Mouse (Mus musculus) ES-Bruce4 (cell line): ENCODE results near the gene Lsm5.

Experiments
- CTCF ChIP-seq: IDR thresholded peaks from one replicate; pipeline ENCODE4 v1.8.1; 2011; ENCODE audit warnings: low read depth, low read length
- EP300 ChIP-seq: IDR thresholded peaks from 2 replicates; pipeline ENCODE4 v1.6.1; 2011; ENCODE audit warnings: low read depth, low read length; ENCODE audit not compliant: insufficient read depth
- POLR2A ChIP-seq: IDR thresholded peaks from one replicate; pipeline ENCODE4 v1.8.1; 2011; ENCODE audit warnings: low read length; ENCODE audit not compliant: insufficient read depth

GRCm38 (mm10) chr6:56703931-56704900, at the start of gene Lsm5:
- no peak for TF ChIP-seq EP300
- no peak for TF ChIP-seq POLR2A
- no peak for TF ChIP-seq CTCF
